Mouse (Mus musculus): ENCODE measurements at regions not wholly inside any gene's neighbourhood (a gene's known extent, or its start where the extent isn't known, plus 50 kb on each side); places are given as distances from the start of the nearest gene placed in this dataset.

DNA sequence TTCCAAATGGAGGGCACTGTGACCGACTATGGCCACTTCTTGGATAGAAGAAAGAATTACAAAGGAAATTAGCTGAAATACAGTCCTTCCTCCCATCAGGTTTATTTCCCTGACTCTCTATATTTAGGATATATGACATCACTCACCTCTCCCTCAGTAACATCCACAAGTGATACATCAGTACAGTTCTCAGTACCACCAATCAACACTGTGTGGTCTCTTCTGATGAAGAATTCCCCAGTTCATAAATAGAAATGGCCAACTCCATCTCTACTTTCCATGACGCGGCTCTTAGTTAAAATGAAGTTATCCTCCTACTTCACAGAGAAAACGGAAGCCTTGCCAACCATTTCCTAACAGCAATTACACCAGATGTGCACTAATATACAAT lies 208.3 kb upstream of the Dio2 start:
- WGBS, result 92% methylated on average over 4 of the region's 4 CpGs

DNA sequence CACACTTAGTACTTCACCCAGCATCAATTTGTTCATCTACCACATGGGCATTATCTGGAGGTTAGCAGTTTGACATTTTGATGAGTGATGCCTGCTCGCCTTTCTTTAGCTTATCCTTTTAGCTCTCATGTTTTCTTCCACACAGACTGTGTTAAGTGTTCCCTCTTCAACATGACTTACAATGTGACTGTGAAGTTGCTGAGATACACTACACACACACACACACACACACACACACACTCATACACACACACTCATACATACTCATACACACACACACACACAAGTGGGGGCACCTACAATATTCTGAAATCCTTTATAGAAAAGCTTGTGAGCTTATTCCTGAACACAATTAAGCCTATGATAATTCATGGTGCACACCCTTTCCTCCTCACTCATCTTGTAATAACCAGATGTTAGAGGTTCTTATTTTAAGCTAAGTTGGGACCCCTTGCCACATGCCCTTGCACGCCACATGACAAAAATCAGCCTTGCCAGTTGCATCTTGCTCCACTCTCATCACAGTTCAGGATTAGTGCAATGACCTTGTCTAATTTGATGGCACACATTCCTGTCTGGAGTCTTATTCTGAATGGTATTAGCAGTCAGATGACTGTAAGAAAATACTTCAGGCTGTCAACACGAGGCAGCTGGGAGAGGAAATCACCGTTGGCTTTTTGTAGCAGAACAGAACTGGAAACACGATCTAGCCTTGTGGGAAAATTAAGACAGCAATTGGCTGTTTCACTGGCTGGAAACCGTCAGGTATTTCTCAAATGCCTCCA lies 207.7 kb upstream of the Dio2 start:
- Histone ChIP-seq H3K9ac (no peak overlapping the region), H3K4me3 (no peak overlapping the region), H3K9me3 (no peaks in the 10 kb centered on the region), H3K4me1 (no peaks in the 10 kb centered on the region), H3K27ac (no peak overlapping the region), H3K27me3 (replicated peaks) (no peaks in the 10 kb centered on the region), H3K36me3 (replicated peaks) (no peaks in the 10 kb centered on the region), H3K4me2 (no peak overlapping the region)
- WGBS, result 65% methylated on average over 6 of the region's 6 CpGs
- ATAC-seq (replicated peaks), result no peak

More for the DNA sequence above, 208.3 kb upstream of the Dio2 start:
- Histone ChIP-seq H3K27me3 (replicated peaks) (no peaks in the 10 kb centered on the region), H3K9ac (no peak overlapping the region), H3K4me3 (no peak overlapping the region), H3K27ac (no peak overlapping the region), H3K36me3 (replicated peaks) (no peaks in the 10 kb centered on the region), H3K9me3 (no peaks in the 10 kb centered on the region), H3K4me2 (no peak overlapping the region), H3K4me1 (no peaks in the 10 kb centered on the region)
- ATAC-seq (replicated peaks), result no peak

DNA sequence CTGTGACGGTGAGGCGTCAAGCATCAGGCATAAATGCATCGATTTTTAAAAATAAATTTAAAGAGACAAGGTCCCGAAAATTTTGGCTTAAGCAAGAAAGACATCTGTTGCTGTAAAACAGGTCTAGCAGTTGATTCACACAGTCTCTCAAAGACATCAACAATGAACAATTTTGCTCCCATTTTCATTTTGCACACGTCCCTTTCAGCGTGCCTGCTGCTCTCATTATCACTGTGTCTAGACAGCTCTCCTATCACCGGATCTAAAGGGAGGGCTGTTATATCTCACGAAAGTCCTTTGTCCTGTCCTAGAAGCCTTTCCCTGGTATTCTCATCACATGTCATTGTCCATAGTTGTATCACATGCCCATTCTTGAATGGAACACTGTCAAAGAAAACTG lies 194.4 kb upstream of the Dio2 start:
- Histone ChIP-seq H3K36me3 (replicated peaks) (no peaks in the 10 kb centered on the region), H3K4me2 (no peak overlapping the region), H3K27me3 (replicated peaks) (no peaks in the 10 kb centered on the region), H3K4me3 (no peak overlapping the region), H3K9me3 (no peaks in the 10 kb centered on the region), H3K9ac (no peak overlapping the region), H3K27ac (no peak overlapping the region), H3K4me1 (no peaks in the 10 kb centered on the region)
- 92% methylated on average over 8 of the region's 8 CpGs for WGBS
- no peak for ATAC-seq (replicated peaks)

DNA sequence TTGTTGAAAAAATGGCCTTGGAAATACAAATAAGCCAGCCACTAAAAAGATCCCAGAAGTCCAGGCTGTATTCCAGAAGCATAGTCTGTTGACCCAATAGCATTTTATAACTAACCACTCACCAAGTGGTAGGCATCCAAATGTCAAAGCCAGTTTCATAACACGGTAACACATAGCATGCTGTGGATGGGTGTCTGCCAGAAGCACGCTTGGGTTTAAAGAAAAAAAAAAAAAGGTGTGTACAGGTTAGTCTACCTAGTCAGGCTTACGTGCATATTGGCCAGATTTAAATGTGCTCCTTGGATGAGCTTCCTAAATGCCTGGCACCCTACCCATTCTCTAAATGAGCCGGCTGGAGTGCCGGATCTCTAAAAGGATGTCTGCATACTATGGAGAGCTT lies 194.0 kb upstream of the Dio2 start:
- 92% methylated on average over 5 of the region's 5 CpGs for WGBS

DNA sequence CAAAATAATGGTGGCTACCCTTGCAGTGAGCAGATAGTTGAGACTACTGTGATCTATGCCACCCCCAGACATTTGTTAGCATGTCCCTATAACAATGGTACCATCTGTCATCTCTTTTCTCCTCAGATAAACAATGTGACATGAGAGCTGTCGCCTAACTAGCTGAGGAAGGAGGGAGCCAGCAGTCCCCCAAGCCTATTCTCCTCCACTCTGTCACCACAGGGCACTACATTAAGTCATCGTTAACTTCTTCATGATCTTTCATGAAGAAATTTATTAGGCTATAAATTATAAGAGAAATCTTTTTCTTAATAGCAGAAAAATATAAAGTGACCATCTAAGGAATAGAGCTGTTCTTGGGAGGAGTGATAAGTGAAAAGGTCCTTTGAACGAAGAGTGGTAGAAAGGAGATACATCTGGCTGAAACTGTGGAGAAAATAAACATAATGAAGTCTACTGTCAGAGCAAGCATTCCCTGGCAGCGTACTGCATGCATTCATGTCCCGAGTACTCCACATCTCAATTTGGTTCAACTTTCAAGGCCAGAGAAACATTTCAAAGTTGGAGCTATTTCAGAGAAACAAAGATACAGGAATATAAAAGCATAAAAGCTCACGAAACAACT lies 192.0 kb upstream of the Dio2 start:
- H3K27ac ChIP-seq, result no peak overlapping the region
- H3K27me3 ChIP-seq (replicated peaks), result no peaks in the 10 kb centered on the region
- no peak overlapping the region for H3K4me2 ChIP-seq
- no peak overlapping the region for H3K9ac ChIP-seq
- no peak overlapping the region for H3K4me3 ChIP-seq
- ATAC-seq (replicated peaks), result no peak
- H3K4me1 ChIP-seq, result no peaks in the 10 kb centered on the region
- H3K9me3 ChIP-seq, result no peaks in the 10 kb centered on the region
- 84% methylated on average over 6 of the region's 6 CpGs for WGBS
- no peaks in the 10 kb centered on the region for H3K36me3 ChIP-seq (replicated peaks)

More for the DNA sequence above, 194.0 kb upstream of the Dio2 start:
- ATAC-seq (replicated peaks), result no peak
- Histone ChIP-seq H3K9me3 (no peaks in the 10 kb centered on the region), H3K27me3 (replicated peaks) (no peaks in the 10 kb centered on the region), H3K27ac (no peak overlapping the region), H3K4me2 (no peak overlapping the region), H3K4me3 (no peak overlapping the region), H3K4me1 (no peaks in the 10 kb centered on the region), H3K9ac (no peak overlapping the region), H3K36me3 (replicated peaks) (no peaks in the 10 kb centered on the region)

DNA sequence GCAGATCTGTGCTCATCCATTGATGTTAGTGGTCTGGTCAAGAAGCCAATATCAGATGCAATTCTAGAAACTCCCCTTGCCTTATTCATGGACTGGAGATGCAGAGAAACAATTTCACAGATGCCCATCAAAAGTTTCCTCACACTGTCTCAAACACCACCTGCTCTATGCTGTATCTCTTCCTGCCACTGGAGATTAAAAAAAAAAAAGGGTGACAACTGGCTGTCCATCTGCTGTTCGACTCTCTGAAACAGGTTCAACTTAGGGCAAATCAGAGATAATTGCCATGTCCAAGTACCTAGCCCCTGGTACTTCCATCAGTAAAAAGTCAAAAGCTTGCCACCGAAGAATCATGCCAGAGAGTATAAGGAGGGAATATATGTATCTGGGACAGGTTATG lies 185.4 kb upstream of the Dio2 start:
- Histone ChIP-seq H3K27me3 (replicated peaks) (no peaks in the 10 kb centered on the region), H3K9ac (no peak overlapping the region), H3K27ac (no peak overlapping the region), H3K36me3 (replicated peaks) (no peaks in the 10 kb centered on the region), H3K4me3 (no peak overlapping the region), H3K4me1 (no peaks in the 10 kb centered on the region), H3K4me2 (no peak overlapping the region), H3K9me3 (no peaks in the 10 kb centered on the region)
- ATAC-seq (replicated peaks), result no peak
- 88% methylated on average over 2 of the region's 2 CpGs for WGBS

DNA sequence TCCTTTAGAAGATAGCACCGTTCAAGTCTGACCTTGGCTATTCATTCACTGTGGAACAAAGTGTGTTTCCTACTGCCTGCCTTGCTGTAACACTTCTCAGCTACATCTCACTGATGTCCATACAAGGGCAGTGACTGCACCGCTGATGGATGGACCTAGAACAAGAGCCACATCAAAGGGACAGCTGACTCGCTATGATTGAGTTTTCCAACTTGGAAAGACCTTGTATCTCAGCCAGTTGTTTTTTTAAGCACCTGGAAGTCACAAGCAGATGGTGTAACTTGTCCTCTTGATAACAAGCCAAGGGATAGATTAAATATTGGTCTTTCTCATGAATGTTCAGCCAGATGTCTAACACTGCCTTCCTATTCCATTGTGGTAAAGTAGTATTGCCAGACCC lies 184.9 kb upstream of the Dio2 start:
- no peak overlapping the region for H3K27ac ChIP-seq
- H3K9ac ChIP-seq, result no peak overlapping the region
- H3K4me2 ChIP-seq, result no peak overlapping the region
- 86% methylated on average over 3 of the region's 3 CpGs for WGBS
- H3K4me3 ChIP-seq, result no peak overlapping the region
- ATAC-seq (replicated peaks), result no peak
- H3K27me3 ChIP-seq (replicated peaks), result no peaks in the 10 kb centered on the region
- no peaks in the 10 kb centered on the region for H3K9me3 ChIP-seq
- H3K36me3 ChIP-seq (replicated peaks), result no peaks in the 10 kb centered on the region
- no peaks in the 10 kb centered on the region for H3K4me1 ChIP-seq

DNA sequence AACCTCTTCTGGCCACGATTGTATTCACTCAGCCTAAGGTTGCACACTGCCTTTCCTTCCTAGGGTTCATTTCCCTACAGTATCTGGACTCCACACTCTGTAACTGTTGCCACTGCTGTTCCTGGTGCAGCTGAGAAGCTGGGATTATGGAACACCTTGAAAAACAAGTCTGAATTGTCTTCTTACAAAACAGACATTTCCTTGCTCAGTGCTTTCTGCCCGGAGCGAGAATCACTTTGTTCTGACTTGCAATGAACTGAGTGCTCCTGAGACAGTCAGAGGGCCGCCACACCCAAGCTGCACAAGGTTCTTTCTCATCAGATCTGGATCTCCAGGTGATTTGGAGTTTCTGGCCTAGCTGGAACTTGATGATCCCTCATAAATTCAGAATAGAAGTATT lies 183.0 kb upstream of the Dio2 start:
- Histone ChIP-seq H3K4me1 (no peaks in the 10 kb centered on the region), H3K27ac (no peak overlapping the region), H3K9me3 (no peaks in the 10 kb centered on the region), H3K36me3 (replicated peaks) (no peaks in the 10 kb centered on the region), H3K4me3 (no peak overlapping the region), H3K27me3 (replicated peaks) (no peaks in the 10 kb centered on the region), H3K4me2 (no peak overlapping the region), H3K9ac (no peak overlapping the region)
- 89% methylated on average over 4 of the region's 4 CpGs for WGBS
- no peak for ATAC-seq (replicated peaks)

DNA sequence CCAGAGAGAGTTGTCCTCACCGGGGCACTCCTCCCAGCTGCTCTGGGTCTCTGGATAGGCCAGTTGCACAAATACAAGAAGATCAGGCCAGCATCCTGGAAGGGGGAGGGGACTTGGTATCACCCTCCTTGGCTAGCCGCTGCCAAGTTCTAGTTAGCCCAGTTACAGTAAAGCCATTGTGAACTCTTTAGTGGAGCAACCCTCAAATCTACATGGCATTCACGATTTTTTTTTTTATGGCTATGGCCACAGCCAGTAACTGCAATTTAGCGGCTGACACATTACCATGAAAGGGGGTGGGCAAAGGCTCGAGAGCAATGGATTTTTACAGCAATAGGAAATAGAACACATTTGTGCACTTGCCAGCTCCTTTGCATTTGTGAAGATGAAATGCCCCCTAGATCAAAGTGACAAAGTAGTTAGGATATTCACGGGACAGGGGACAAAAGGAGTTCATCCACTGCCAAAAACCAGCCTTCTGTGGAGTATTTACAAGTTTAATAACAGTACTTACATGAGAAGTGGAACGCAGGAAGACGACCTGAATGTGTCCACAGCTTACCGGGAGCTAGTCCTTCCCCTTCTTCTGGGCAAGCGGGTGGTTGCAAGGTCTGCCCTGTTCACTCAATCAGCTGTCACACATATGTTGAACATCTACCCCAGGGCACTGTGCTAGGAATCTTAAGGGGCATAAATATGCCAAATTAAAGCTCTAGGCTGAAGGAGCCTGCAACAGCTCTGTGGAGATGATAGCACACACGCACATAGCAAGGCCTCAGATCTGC lies 177.9 kb upstream of the Dio2 start:
- no peak overlapping the region for H3K27ac ChIP-seq
- no peaks in the 10 kb centered on the region for H3K27me3 ChIP-seq (replicated peaks)
- 55% methylated on average over 11 of the region's 11 CpGs for WGBS
- no peaks in the 10 kb centered on the region for H3K9me3 ChIP-seq
- H3K4me2 ChIP-seq, result no peak overlapping the region
- no peak overlapping the region for H3K4me3 ChIP-seq
- H3K9ac ChIP-seq, result no peak overlapping the region
- no peaks in the 10 kb centered on the region for H3K36me3 ChIP-seq (replicated peaks)
- peak; percentile 93 for ATAC-seq (replicated peaks)
- H3K4me1 ChIP-seq, result peaks cover 4% of the 10 kb centered on the region; the same call in 1 of the 2 replicates

DNA sequence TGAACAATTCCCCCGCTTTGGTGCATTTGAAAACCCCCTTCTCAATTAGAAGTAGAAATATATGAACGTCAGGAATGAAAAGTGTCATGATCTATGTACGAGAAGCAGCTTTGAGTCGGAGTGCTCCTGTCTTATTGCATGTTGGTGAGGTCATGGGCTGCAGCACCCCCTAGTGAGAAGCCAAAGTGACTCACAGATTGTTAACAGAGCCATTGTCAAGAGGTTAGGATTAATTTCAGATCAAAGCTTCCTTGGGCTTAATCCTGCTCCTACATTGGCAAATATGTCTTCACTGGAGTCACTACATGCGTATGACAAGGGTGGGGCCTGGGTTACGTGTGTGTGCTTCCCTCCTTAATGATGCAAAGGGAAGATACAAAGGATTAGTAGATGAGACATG lies 165.8 kb upstream of the Dio2 start:
- no peak for ATAC-seq (replicated peaks)
- Histone ChIP-seq H3K4me2 (no peak overlapping the region), H3K27me3 (replicated peaks) (no peaks in the 10 kb centered on the region), H3K27ac (no peak overlapping the region), H3K9me3 (no peaks in the 10 kb centered on the region), H3K4me1 (no peaks in the 10 kb centered on the region), H3K9ac (no peak overlapping the region), H3K4me3 (no peak overlapping the region), H3K36me3 (replicated peaks) (no peaks in the 10 kb centered on the region)
- 72% methylated on average over 6 of the region's 6 CpGs for WGBS

DNA sequence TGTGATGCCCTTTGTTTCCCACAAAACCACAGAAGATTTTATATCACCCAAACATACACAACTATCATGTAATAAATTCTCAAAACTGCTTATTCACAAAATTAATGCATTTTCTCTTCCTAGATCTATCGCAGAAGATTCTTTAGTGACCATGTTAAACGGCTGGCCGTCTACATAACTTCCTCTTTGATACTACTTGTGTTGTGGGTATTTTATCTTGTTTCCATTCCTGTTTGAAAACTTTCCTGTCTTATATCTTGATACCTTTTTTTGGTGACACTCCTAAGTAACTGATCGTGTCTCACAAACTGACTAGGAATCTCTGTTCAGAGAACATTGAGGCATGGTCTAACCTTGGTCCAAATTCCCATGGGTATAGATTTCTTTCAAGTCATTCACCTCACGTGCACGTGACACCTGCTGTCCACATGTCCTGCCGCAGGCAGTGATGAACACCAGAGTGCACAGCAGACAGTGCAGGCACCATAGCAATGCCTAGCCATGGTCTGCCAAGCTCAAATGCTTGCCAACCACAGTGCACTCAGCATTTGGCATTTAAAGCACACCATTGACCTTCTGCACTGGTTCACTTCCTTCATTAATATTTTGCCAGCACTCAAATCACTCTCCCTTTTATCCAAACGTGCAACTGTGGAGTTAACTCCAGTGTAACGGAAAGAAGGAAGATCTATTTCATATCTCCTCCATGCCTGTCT lies 155.6 kb upstream of the Dio2 start:
- no peak for ATAC-seq (replicated peaks)
- Histone ChIP-seq H3K4me3 (no peak overlapping the region), H3K9me3 (no peaks in the 10 kb centered on the region), H3K27me3 (replicated peaks) (no peaks in the 10 kb centered on the region), H3K4me2 (no peak overlapping the region), H3K4me1 (no peaks in the 10 kb centered on the region), H3K36me3 (replicated peaks) (no peaks in the 10 kb centered on the region), H3K27ac (no peak overlapping the region), H3K9ac (no peak overlapping the region)
- 93% methylated on average over 9 of the region's 9 CpGs for WGBS
